Mouse (Mus musculus) MEL (cell line): Measurements from ENCODE around the gene Rab34. TPM values are rescaled to one million over a fixed set of nuclear protein-coding genes. Genes with fewer than 3 reads are reported as not detected.
A peak's percentile ranks its signal among the peaks of the same experiment; 100 is the strongest.

Experiments
- DNase-seq: peaks from one replicate; pipeline ENCODE4 v3.0.0; 2011; ENCODE audit warnings: low read depth, low spot score
- H3K27ac ChIP-seq: 2 replicates; pipeline ENCODE4 v1.5.1; 2012; ENCODE audit warnings: low read depth, mild to moderate bottlenecking, control low read depth, low read length, moderate library complexity; ENCODE audit not compliant: control insufficient read depth
- H3K27me3 ChIP-seq, 2 experiments: fragments of 150-350 bp in 1 of 2; sonication (generic) in 1 of 2; 2 replicates each; pipeline ENCODE4 v1.6.1; 2012; ENCODE audit warnings: low read length in 2 of 2, mild to moderate bottlenecking in 2 of 2, improper control_type of control experiment in 1 of 2, moderate library complexity in 1 of 2; ENCODE audit not compliant: insufficient read depth in 2 of 2, control insufficient read depth in 1 of 2
- H3K36me3 ChIP-seq, 2 experiments: 2 replicates each; pipeline ENCODE4 v1.6.1; 2012 to 2014; ENCODE audit warnings: low read length in 2 of 2, improper control_type of control experiment in 1 of 2, inconsistent platforms in 1 of 2, mild to moderate bottlenecking in 1 of 2; ENCODE audit not compliant: insufficient read depth in 2 of 2, control insufficient read depth in 1 of 2
- H3K4me1 ChIP-seq, 2 experiments: fragments of 150-350 bp in 1 of 2; sonication (generic) in 1 of 2; 2 replicates each; pipeline ENCODE4 v1.6.1; 2012; ENCODE audit warnings: low read length in 2 of 2, improper control_type of control experiment in 1 of 2, mild to moderate bottlenecking in 1 of 2; ENCODE audit not compliant: insufficient read depth in 2 of 2, control insufficient read depth in 1 of 2
- H3K4me3 ChIP-seq, 2 experiments: fragments of 150-350 bp in 1 of 2; sonication (generic) in 1 of 2; 2 replicates each; pipeline ENCODE4 v1.5.1; 2012; ENCODE audit warnings: low read depth in 2 of 2, low read length in 2 of 2, mild to moderate bottlenecking in 2 of 2, moderate library complexity in 2 of 2, control low read depth in 1 of 2, improper control_type of control experiment in 1 of 2; ENCODE audit not compliant: control insufficient read depth in 1 of 2, insufficient read depth in 1 of 2
- H3K79me2 ChIP-seq: 2 replicates; pipeline ENCODE4 v1.6.1; 2012; ENCODE audit warnings: mild to moderate bottlenecking, low read length, moderate library complexity; ENCODE audit not compliant: control insufficient read depth, poor library complexity, insufficient read depth
- H3K9ac ChIP-seq: 2 replicates; pipeline ENCODE4 v1.6.1; 2012; ENCODE audit warnings: low read depth, mild to moderate bottlenecking, control low read depth, low read length, moderate library complexity; ENCODE audit not compliant: control insufficient read depth, poor library complexity, severe bottlenecking
- H3K9me3 ChIP-seq: fragments of 150-350 bp; sonication (generic); replicated peaks from 2 replicates; pipeline ENCODE4 v1.6.1; 2012; ENCODE audit warnings: mild to moderate bottlenecking, low read length, improper control_type of control experiment, moderate library complexity; ENCODE audit not compliant: insufficient read depth
- BHLHE40 ChIP-seq: IDR thresholded peaks from 2 replicates; pipeline ENCODE4 v1.6.1; 2012; ENCODE audit warnings: low read depth, mild to moderate bottlenecking, inconsistent platforms, low read length, improper control_type of control experiment, borderline replicate concordance
- CHD1 ChIP-seq: IDR thresholded peaks from 2 replicates; pipeline ENCODE4 v1.6.1; 2012; ENCODE audit warnings: low read depth, mild to moderate bottlenecking, inconsistent platforms, low read length, improper control_type of control experiment
- CHD2 ChIP-seq: IDR thresholded peaks from 2 replicates; pipeline ENCODE4 v1.6.1; 2011; ENCODE audit warnings: low read length, improper control_type of control experiment
- CTCF ChIP-seq, 3 experiments: IDR thresholded peaks in 2 of 3; conservative IDR thresholded peaks in 1 of 3; 2 replicates each; pipeline ENCODE4 v1.5.1; 2011 to 2012; ENCODE audit warnings: low read length in 3 of 3, low read depth in 2 of 3, mild to moderate bottlenecking in 2 of 3, improper control_type of control experiment in 1 of 3, inconsistent platforms in 1 of 3, mixed read lengths in 1 of 3, moderate library complexity in 1 of 3; ENCODE audit not compliant: control insufficient read depth in 1 of 3, insufficient read depth in 1 of 3, poor library complexity in 1 of 3, severe bottlenecking in 1 of 3
- ELF1 ChIP-seq: IDR thresholded peaks from 2 replicates; pipeline ENCODE4 v1.6.1; 2014; ENCODE audit warnings: low read depth, mild to moderate bottlenecking, inconsistent platforms, low read length, improper control_type of control experiment, moderate library complexity
- EP300 ChIP-seq, 2 experiments: IDR thresholded peaks; 2 replicates each; pipeline ENCODE4 v1.6.1; 2011; ENCODE audit warnings: improper control_type of control experiment in 2 of 2, low read length in 2 of 2, low read depth in 1 of 2, mild to moderate bottlenecking in 1 of 2
- ETS1 ChIP-seq: IDR thresholded peaks from 2 replicates; pipeline ENCODE4 v1.6.1; 2012; ENCODE audit warnings: low read depth, mild to moderate bottlenecking, inconsistent platforms, low read length, improper control_type of control experiment, moderate library complexity
- GABPA ChIP-seq: IDR thresholded peaks from 2 replicates; pipeline ENCODE4 v1.6.1; 2012; ENCODE audit warnings: low read depth, mild to moderate bottlenecking, inconsistent platforms, low read length, improper control_type of control experiment, moderate library complexity
- GATA1 ChIP-seq: IDR thresholded peaks from 2 replicates; pipeline ENCODE4 v1.6.1; 2011; ENCODE audit warnings: low read depth, low read length, improper control_type of control experiment
- HCFC1 ChIP-seq: IDR thresholded peaks from 2 replicates; pipeline ENCODE4 v1.6.1; 2012; ENCODE audit warnings: low read depth, mild to moderate bottlenecking, inconsistent platforms, low read length, improper control_type of control experiment, moderate library complexity
- JUND ChIP-seq: IDR thresholded peaks from 2 replicates; pipeline ENCODE4 v1.6.1; 2011; ENCODE audit warnings: low read depth, mild to moderate bottlenecking, improper control_type of control experiment, low read length
- KAT2A ChIP-seq: conservative IDR thresholded peaks from 2 replicates; pipeline ENCODE4 v1.6.1; 2012; ENCODE audit warnings: low read depth, low read length, improper control_type of control experiment, inconsistent platforms
- MAFK ChIP-seq: IDR thresholded peaks from 2 replicates; pipeline ENCODE4 v1.6.1; 2011; ENCODE audit warnings: low read depth, mild to moderate bottlenecking, low read length, improper control_type of control experiment, borderline replicate concordance
- MAX ChIP-seq: IDR thresholded peaks from 2 replicates; pipeline ENCODE4 v1.6.1; 2011; ENCODE audit warnings: low read length, improper control_type of control experiment
- MAZ ChIP-seq: IDR thresholded peaks from 2 replicates; pipeline ENCODE4 v1.6.1; 2012; ENCODE audit warnings: low read depth, mild to moderate bottlenecking, inconsistent platforms, low read length, improper control_type of control experiment
- MXI1 ChIP-seq: IDR thresholded peaks from 2 replicates; pipeline ENCODE4 v1.6.1; 2011; ENCODE audit warnings: mild to moderate bottlenecking, low read depth, low read length, improper control_type of control experiment
- MYB ChIP-seq: IDR thresholded peaks from 2 replicates; pipeline ENCODE4 v1.6.1; 2011; ENCODE audit warnings: mild to moderate bottlenecking, low read depth, low read length, improper control_type of control experiment
- MYC ChIP-seq: IDR thresholded peaks from 2 replicates; pipeline ENCODE4 v1.6.1; 2011; ENCODE audit warnings: low read depth, mild to moderate bottlenecking, low read length, improper control_type of control experiment, moderate library complexity
- NELFE ChIP-seq: IDR thresholded peaks from 2 replicates; pipeline ENCODE4 v1.6.1; 2011; ENCODE audit warnings: low read depth, low read length, improper control_type of control experiment
- NRF1 ChIP-seq: IDR thresholded peaks from 2 replicates; pipeline ENCODE4 v1.6.1; 2014; ENCODE audit warnings: low read depth, mild to moderate bottlenecking, inconsistent platforms, low read length, improper control_type of control experiment, moderate library complexity; ENCODE audit not compliant: poor library complexity, insufficient read depth, severe bottlenecking
- POLR2A ChIP-seq, 2 experiments: IDR thresholded peaks; 2 replicates each; pipeline ENCODE4 v1.6.1; 2011 to 2012; ENCODE audit warnings: low read length in 2 of 2, mild to moderate bottlenecking in 2 of 2, control low read depth in 1 of 2, improper control_type of control experiment in 1 of 2, low read depth in 1 of 2, moderate library complexity in 1 of 2; ENCODE audit not compliant: control insufficient read depth in 1 of 2, insufficient read depth in 1 of 2, poor library complexity in 1 of 2
- POLR2AphosphoS2 ChIP-seq: IDR thresholded peaks from 2 replicates; pipeline ENCODE4 v1.6.1; 2011; ENCODE audit warnings: low read length, improper control_type of control experiment
- POLR2AphosphoS5 ChIP-seq: IDR thresholded peaks from 2 replicates; pipeline ENCODE4 v1.6.1; 2012; ENCODE audit warnings: low read depth, borderline replicate concordance, mild to moderate bottlenecking, inconsistent platforms, low read length, moderate library complexity, mixed read lengths
- RCOR1 ChIP-seq: IDR thresholded peaks from 2 replicates; pipeline ENCODE4 v1.6.1; 2012; ENCODE audit warnings: low read depth, mild to moderate bottlenecking, inconsistent platforms, low read length, improper control_type of control experiment
- SIN3A ChIP-seq: IDR thresholded peaks from 2 replicates; pipeline ENCODE4 v1.6.1; 2012; ENCODE audit warnings: low read length, improper control_type of control experiment, inconsistent platforms
- SMC3 ChIP-seq: IDR thresholded peaks from 2 replicates; pipeline ENCODE4 v1.6.1; 2011; ENCODE audit warnings: low read depth, low read length, improper control_type of control experiment
- TAL1 ChIP-seq: IDR thresholded peaks from 2 replicates; pipeline ENCODE4 v1.6.1; 2012; ENCODE audit warnings: mild to moderate bottlenecking, inconsistent platforms, low read length, moderate library complexity, mixed read lengths
- TBP ChIP-seq: IDR thresholded peaks from 2 replicates; pipeline ENCODE4 v1.8.0; 2011; ENCODE audit warnings: low read depth, low read length, improper control_type of control experiment
- TCF12 ChIP-seq: IDR thresholded peaks from 2 replicates; pipeline ENCODE4 v1.6.1; 2014; ENCODE audit warnings: low read depth, mild to moderate bottlenecking, inconsistent platforms, low read length, improper control_type of control experiment, moderate library complexity
- UBTF ChIP-seq: IDR thresholded peaks from 2 replicates; pipeline ENCODE4 v1.6.1; 2012; ENCODE audit warnings: low read depth, mild to moderate bottlenecking, inconsistent platforms, low read length, improper control_type of control experiment, moderate library complexity, borderline replicate concordance; ENCODE audit not compliant: insufficient read depth
- USF1 ChIP-seq: IDR thresholded peaks from 2 replicates; pipeline ENCODE4 v1.6.1; 2014; ENCODE audit warnings: low read depth, mild to moderate bottlenecking, inconsistent platforms, low read length, improper control_type of control experiment, moderate library complexity
- ZMIZ1 ChIP-seq: IDR thresholded peaks from 2 replicates; pipeline ENCODE4 v1.6.1; 2012; ENCODE audit warnings: low read depth, mild to moderate bottlenecking, inconsistent platforms, low read length, improper control_type of control experiment, moderate library complexity
- ZNF384 ChIP-seq: IDR thresholded peaks from 2 replicates; pipeline ENCODE4 v1.6.1; 2012; ENCODE audit warnings: low read depth, mild to moderate bottlenecking, inconsistent platforms, low read length, improper control_type of control experiment
- polyA plus RNA-seq, 2 experiments: library from polyadenylated mRNA; stranded (reverse) in 1 of 2; unstranded in 1 of 2; fragments of >175 nt in 1 of 2; fragments of >200 nt in 1 of 2; gene quantifications; 2 replicates each; pipeline versions ENCODE4 v1.2.1 to v1.2.4; 2012; ENCODE audit warnings: low replicate concordance in 2 of 2, low read depth in 1 of 2; ENCODE audit not compliant: insufficient read length in 2 of 2, insufficient read depth in 1 of 2, missing spikeins in 1 of 2
- total RNA-seq: library from RNA; depleted of rRNA; stranded (reverse); fragments of 300-350 nt; gene quantifications from 2 replicates; pipeline ENCODE4 v1.2.3, GENCODE M21; 2012

The Rab34 gene
- total and polyA plus RNA-seq, 3 experiments = 20.8 to 42.9 TPM; not detected in 1

DNA sequence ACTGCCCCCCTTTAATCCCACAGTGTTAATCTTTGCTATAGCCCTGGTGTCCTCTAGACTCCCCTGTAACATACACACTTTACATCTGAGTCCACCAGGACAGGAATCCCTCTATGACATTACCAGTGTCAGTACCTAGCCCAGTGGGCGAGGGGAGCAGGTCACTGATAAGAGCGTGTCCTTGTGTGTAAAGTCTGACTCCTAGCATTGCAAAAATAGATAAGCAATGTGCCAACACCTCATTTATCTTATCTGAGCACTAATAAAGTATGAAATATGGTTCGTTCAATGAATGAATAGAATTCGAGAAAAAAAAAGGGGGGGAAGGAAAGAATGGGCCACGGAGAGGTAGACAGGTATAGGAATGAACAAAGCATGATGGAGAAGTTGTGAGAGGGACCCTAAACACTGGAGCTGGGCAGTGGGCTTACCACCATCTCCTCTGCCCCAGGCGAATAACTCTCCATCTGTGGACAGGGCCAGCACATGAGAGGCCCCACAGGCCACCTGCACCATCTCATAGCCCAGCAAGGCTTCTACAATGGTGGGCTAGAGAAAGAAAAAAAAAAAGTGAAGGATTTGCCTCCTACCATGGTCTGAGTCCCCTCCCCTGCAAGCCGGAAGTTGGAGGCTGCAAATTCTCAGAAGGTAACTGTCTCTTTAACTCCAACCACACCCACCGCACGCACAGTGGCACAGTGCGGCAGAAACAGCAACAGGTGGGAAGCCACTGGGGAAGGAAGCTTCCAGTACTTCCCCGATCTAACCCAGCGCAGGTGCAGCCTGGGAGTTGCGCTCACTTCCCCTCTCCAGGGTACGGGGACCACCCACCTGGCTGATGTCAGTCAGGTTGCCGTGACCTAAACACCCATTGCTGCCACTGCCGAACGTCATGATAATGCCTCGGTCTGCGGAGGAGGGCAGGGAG lies 19.4 kb upstream of the Rab34 start:
- Histone ChIP-seq H3K36me3 (peaks cover 0 to 21% of the 10 kb centered on the region in 2 experiments; a peak in 2 of 4 replicates), H3K27ac (peak overlapping the region; percentile 72), H3K4me1 (peaks cover 20 to 37% of the 10 kb centered on the region in 2 experiments), H3K4me3 (peak overlapping the region; percentile 48 to 70), H3K9ac (peak overlapping the region; percentile 58), H3K9me3 (no peaks in the 10 kb centered on the region), H3K27me3 (no peaks in the 10 kb centered on the region), H3K79me2 (peaks cover 13% of the 10 kb centered on the region)
- TF ChIP-seq HCFC1 (peak; percentile 76), CHD1 (peak; percentile 61; the same call in 1 of the 2 replicates), NRF1 (peak; percentile 37; the same call in 1 of the 2 replicates), TCF12 (peak; percentile 94), ZMIZ1 (no peak), MAZ (0 out of 2 replicates have a peak, but pooled peaks have one; percentile 5), TAL1 (peak; percentile 70), NELFE (peak; percentile 5), SIN3A (peak; percentile 91), SMC3 (no peak), ETS1 (peak; percentile 91), JUND (no peak), KAT2A (peak; percentile 45; the same call in 1 of the 2 replicates), TBP (no peak), GATA1 (peak; percentile 98), USF1 (no peak), CTCF (IDR thresholded peaks at IDR 0.05 in 2 of 3, conservative IDR thresholded peaks at IDR 0.05 in 1 of 3; ENCODE audit: control insufficient read depth in 1 of 3, insufficient read depth in 1 of 3, low read depth in 2 of 3, low read length in 3 of 3, poor library complexity in 1 of 3, severe bottlenecking in 1 of 3) (no peak), MAFK (peak; percentile 76; the same call in 1 of the 2 replicates), MXI1 (peak; percentile 71), ZNF384 (peak; percentile 73), POLR2AphosphoS5 (no peak), GABPA (no peak), EP300 (IDR thresholded peaks at IDR 0.05; ENCODE audit: low read depth in 1 of 2, low read length in 2 of 2) (peak; percentile 95), MYC (peak; percentile 68; the same call in 1 of the 2 replicates), POLR2AphosphoS2 (no peak), POLR2A (IDR thresholded peaks at IDR 0.05; ENCODE audit: control insufficient read depth in 1 of 2, insufficient read depth in 1 of 2, low read depth in 1 of 2, low read length in 2 of 2, poor library complexity in 1 of 2) (peak in 1 of 2 experiments; percentile 51; a peak in 2 of 4 replicates), ELF1 (peak; percentile 86), MYB (0 out of 2 replicates have a peak, but pooled peaks have one; percentile 17), UBTF (no peak), RCOR1 (peak; percentile 79), BHLHE40 (peak; percentile 68; the same call in 1 of the 2 replicates), CHD2 (peak; percentile 35; the same call in 1 of the 2 replicates), MAX (peak; percentile 78)
- peak; percentile 83 for DNase-seq
